Mouse (Mus musculus): Measurements from ENCODE around the gene F830045P16Rik. TPM values are rescaled to one million over a fixed set of nuclear protein-coding genes. Genes with fewer than 3 reads are reported as not detected.

F830045P16Rik gene
- 0.67 TPM in 1 of 3 replicates, not detected in the others for total RNA-seq (2017)

DNA sequence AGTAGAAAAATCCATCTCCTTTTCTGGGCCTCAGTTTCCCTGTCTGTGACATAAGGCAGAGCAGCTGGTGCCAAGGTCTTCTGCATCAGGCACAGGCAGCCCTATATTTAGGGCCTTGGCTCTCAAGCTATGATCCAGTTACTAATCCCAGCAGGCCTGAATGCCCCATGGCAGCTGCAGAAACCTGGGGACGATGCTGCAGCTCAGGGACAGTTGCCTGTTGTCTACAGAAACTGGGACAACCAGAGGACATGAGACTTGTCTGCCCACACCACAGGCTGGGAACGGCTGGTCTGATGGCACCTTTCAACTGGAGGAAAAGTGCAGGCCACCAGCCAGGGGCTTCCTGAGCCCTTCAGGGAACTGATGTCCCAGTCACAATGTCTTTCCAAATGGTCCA, at the start of gene F830045P16Rik:
F830045P16Rik (minus strand) TSS at position 226 of the 400 bp plus-strand sequence.
- no peak for ATAC-seq (replicated peaks; ENCODE audit: insufficient number of reproducible peaks, low FRiP score, low TSS enrichment, poor library complexity, severe bottlenecking)

DNA sequence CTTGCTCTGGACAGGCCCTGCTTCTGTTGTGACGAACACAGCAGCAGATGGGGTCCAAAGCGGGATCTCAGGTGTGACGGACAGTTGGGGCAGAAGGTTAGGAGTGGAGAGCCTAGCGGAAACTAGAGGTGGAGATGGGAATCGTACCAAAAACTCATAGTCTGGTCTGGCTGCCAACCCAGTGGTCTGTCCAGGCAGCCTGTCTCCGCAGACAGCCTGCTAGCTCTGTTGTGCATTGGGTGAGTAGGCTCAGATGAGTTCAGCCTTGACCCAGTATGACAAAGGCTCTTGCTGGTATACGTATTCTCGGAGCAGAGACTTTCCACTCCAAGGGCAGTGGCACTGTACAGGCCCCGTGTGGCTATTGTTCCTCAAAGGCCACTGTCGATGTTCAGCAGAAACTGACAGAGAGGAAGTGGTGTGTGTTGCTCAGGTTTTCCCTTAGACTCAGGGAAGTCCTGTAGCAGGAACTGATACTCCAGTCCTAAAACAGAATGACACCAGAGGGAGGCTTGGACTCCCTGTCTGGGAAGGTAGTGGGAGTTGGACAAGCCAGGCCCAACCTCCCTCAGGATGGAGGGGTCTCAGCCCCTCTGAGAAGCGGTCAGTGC, 49.6 kb upstream of the F830045P16Rik start:
- ATAC-seq (replicated peaks; ENCODE audit: insufficient number of reproducible peaks, low FRiP score, low TSS enrichment, poor library complexity, severe bottlenecking), result peak; percentile 94

DNA sequence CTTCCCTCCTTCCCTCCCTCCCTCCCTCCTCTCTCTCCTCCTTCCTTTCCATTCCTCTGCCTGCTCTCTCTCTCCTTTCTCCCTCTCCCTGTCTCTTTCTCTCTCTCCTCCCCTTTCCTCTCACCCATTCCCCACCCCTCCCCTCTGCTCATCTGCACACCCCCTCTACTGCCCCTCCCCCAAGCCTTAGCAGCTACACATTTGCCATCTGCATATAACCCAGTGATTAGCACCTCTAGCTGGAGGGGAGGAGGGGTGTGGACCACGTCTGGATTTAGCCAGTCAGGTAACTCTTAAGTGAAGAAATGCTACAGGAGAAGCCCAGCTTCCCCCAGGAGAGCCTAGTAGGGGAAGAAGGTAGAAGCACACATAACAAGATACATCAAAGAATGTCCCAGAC, 48.5 kb upstream of the F830045P16Rik start:
- ATAC-seq (replicated peaks; ENCODE audit: insufficient number of reproducible peaks, low FRiP score, low TSS enrichment, poor library complexity, severe bottlenecking), result no peak

DNA sequence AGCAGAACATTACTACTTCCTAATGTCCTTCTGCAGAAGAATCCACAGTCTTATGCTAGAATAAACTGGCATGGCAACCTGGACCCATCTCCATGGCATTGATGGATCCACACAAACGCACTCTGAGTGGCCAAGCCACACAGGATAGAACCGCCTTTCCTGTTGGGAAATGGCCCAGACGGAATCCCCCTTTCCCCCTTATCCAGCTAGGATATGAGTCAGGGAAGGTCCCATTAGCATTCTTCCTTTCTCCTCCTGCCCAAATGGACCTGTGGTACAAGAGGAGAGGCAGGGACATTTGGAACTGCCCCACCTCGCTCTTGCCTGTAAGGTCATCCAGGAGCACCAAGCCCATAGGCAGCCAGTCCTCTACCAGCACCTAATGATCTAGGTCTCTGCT, 45.9 kb upstream of the F830045P16Rik start:
- no peak for ATAC-seq (replicated peaks; ENCODE audit: insufficient number of reproducible peaks, low FRiP score, low TSS enrichment, poor library complexity, severe bottlenecking)

DNA sequence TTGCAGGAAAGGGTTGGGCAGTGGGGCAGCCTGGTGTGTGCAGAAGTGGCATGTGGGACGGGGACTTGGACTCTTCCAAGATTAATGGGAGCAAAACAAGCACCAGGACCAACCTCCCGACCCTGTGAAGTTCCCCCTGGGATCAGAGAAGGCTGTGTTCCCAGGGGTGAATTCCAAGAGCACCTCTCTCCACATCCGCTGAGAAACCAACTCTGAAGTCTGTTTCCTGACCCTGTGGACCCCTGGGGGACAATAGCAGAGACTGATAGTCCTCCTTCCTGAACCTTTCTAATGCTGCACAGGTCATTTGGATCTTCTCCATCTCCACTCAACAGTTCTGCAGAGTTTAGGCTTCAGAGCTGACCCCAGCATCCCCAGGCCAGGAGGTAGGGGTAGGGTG, 45.4 kb upstream of the F830045P16Rik start:
- no peak for ATAC-seq (replicated peaks; ENCODE audit: insufficient number of reproducible peaks, low FRiP score, low TSS enrichment, poor library complexity, severe bottlenecking)

DNA sequence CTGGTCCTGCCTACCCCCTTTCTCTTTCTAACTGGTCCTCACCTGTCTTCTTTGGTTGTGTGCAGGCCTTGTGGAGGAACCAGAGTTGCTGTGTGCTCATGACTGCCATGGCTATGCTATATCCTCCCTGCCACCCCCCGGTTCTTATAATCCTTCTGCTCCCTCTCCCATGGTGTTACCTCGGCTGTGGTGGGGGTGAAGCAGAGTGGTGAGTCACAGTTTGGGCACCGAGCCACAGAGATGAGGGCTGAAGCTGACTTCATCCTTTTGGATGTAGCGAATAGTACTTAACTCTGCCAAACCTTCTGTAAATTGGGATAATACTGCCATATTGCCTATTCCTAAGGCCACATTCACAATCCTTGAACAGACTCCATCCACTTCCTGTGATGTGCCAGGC, 44.3 kb upstream of the F830045P16Rik start:
- no peak for ATAC-seq (replicated peaks; ENCODE audit: insufficient number of reproducible peaks, low FRiP score, low TSS enrichment, poor library complexity, severe bottlenecking)

DNA sequence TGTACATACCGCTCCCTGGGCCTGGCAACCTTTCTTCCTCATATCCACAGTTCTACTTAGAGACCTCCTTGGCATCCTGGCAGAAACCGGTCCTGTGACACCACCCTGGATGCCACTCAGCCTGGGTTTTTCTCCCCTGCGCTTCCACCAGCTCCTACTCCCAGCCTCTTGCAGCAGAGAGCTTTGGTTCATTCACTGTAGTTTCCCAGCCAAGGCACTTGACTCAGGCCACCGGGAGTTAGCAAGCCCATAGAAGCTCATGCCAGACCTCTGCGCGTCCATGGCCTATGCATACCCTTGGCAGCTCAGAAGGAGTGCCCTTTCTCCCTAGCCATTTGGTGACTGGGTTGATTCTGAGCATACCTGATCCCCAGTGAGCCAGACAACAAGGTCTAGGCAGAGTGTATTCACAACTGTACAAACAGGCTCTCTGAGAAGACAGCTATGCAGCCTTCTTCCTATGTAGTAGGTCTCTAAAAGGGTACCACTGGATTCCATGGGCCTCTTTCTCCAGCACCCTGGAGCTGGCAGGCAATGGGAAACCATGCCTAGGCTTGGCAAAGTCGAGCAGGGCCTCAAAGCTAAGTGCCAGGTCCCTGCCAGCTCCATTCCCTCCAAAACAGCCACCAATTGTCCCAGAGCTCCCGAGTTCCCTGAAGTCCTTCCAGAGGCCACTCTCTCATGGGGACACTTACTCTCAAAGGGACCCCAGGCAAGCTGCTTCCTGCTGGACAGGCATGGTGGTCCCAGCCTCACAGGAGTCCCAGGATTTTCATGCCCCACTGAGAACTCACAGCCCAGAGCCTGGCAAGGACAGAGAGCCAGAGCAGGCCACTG, 40.4 kb upstream of the F830045P16Rik start:
- ATAC-seq (replicated peaks; ENCODE audit: insufficient number of reproducible peaks, low FRiP score, low TSS enrichment, poor library complexity, severe bottlenecking), result no peak

DNA sequence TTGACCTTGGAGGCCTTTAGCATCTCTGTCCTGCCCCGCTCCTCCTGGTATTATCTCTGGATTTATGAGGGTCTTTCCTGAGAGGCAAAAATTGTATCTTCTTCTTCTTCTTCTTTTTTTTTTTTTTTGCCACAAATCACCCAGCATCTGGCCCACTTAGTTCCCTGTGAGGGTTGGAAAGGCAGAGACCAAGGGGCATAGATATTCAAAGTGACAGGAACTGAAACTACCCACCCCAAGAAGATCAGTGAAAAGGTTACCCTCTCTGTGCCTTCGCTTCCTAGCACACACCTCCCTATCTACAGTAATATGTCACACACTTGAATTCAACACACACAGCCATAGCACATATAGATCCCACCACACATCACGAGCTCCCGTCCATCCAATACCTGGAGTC, 38.7 kb upstream of the F830045P16Rik start:
- peak; percentile 75 for ATAC-seq (replicated peaks; ENCODE audit: insufficient number of reproducible peaks, low FRiP score, low TSS enrichment, poor library complexity, severe bottlenecking)

DNA sequence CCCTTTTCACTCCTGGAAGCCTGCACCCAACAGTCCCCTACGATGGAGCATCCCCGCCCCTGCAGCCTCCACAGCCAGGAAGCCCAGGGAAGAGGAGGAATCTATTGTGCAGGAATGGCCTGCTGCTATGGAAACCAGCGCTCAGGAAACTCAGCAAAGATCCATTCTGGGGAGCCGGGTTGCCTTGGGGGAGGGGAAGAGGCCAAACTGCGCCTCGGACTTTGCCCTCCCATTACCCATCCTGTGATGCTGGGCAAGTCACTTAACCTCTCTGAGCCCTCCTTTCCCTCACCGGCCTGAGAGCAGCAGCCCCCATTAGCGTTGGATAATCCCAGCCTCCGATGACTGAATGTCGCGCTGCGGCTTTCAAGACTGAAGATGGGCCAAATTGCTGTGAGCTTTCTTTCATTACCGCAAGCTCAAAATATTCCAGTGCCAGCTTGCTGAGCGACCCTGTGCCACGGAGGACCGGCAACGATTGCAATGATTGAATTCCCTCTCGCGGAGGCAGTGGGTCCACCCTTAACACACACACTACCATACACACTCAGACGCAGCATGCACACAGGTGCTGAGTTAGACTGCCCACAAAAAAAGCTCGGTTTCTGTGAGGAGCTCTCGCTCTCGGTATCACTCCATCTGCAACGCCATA, 38.1 kb upstream of the F830045P16Rik start:
- no peak for ATAC-seq (replicated peaks; ENCODE audit: insufficient number of reproducible peaks, low FRiP score, low TSS enrichment, poor library complexity, severe bottlenecking)

DNA sequence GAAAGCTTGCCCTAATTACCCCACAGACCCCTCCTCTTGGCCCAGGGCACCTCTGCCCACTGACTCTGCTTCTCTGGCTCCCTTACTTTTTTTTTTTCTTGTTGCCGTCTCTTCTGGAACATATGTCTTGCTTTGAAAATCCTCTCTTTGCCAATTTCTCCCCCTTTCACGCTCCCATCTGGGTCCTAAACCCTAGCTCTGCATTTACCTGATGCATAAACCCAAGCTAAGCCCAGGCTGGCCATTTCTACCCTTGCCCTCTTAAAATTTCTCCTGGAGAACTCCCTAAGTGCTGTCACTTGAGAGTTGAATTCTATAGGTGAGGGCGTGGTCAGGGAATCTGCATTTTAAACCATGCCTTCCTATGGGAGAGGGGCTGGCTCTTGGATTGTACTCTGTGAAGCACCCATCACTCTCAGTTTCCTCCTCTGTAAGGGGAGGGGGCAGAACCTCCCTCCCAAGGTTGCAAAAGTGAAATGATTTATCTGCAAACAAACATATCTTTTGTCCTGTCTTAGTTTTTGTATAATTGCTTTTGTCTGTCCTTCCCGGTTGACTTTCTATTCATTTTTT, 37.4 kb upstream of the F830045P16Rik start:
- no peak for ATAC-seq (replicated peaks; ENCODE audit: insufficient number of reproducible peaks, low FRiP score, low TSS enrichment, poor library complexity, severe bottlenecking)

DNA sequence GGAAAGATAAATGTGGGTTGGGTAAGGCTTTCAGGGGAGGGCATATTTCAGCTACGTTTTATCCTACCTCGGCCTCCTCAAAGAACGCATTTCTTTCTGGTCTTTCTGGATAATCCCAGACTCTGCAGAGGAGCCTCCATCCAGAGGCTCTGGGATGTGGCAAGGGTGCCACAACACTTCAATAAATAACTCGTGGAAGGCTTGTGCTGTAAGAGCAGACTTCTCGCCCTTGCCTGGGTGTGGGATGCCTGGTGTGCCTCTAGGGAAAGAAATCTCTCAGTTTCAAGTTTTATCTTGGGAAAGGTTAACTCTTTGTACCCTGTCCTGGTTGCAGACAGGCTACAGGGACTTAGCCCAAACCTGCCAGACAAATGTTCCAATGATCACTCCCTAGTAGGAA, 33.2 kb upstream of the F830045P16Rik start:
- no peak for ATAC-seq (replicated peaks; ENCODE audit: insufficient number of reproducible peaks, low FRiP score, low TSS enrichment, poor library complexity, severe bottlenecking)

DNA sequence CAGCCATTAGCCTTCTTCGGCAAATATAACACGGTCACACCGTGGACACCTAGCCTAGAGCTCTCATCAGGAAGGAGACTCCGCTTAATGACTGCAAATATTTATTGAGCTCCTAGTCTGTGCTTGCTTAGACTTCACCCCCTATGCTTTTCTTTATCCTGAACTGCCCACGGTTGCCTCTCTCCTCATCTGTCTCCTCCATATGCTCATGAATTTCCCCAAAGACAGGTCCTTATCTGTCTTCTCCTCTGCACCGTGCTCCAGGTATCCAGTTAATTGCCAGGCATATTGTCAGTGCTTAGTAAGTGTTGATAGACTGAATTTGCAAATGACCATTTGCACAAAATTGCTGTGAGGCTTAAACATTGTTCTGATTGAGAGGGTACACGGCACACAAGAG, 32.7 kb upstream of the F830045P16Rik start:
- ATAC-seq (replicated peaks; ENCODE audit: insufficient number of reproducible peaks, low FRiP score, low TSS enrichment, poor library complexity, severe bottlenecking), result no peak

DNA sequence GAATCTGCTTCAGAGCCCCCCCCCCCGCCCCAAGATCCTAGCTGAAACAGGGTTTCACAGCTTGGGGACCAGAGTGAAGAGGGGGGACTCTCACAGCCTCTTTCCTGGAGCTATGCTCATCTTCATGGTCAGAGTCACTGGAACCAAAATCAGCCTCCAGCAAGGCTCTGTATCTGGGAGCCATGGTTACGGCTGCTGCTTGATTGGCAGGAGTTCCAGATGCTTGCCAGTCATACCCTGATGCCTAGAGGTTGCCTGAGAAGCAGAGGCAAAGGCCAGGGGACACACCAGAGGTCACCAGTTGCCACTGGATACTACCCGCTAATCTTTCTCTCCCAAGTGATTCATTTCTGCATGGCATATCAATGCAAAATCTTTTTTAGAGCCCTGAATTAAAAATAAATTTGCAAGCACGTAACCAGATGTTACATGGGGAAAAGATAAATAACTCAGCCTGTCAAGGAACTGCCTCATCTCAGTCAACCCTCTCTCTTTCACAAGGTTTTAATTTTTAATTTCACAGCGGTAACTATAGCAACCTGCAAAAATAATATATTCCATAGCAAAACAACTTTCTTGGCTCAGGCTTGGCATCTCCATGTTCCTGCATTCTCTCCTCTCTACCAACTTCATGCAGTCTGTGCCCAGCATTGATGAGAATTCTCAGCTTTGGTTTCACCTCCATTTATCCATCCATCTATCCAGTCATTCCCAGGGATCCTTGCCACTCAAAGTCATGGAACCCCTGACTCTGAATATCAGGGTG, 27.7 kb upstream of the F830045P16Rik start:
- no peak for ATAC-seq (replicated peaks; ENCODE audit: insufficient number of reproducible peaks, low FRiP score, low TSS enrichment, poor library complexity, severe bottlenecking)

DNA sequence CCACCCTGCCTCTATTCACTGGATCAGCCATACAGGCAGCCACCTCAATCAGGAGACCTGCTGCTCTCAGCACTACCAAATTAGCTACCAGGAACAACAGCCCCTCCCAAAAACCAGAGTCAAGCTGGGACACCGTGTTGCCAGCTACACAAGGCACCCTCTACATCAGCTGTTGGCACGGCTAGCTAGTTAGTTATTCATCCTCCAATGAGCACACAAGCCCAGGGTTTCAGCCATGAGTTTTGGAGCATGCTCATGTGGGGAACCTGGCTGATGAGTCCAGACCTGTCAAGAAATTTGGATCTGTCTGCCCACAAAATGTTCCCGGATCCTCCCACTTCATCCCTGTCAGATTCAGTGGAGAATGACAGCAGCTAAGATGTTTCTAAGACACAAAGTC, 25.4 kb upstream of the F830045P16Rik start:
- no peak for ATAC-seq (replicated peaks; ENCODE audit: insufficient number of reproducible peaks, low FRiP score, low TSS enrichment, poor library complexity, severe bottlenecking)

DNA sequence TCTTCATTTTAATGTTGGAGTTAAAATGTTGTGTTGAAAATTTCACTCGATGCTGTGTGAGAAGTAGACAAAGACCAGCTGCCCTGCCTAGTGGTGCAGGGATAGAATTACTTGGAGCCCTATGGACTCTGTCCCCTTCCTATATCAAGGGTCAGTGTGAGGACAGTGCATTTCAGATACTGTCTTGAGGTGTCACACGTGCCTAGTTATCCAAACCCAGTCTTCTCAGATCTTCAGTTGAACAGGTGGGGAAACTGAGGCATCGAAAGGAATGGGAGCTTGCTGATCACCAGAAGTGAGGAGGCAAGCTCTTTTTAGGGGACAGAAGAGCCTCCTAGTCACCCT, 22.4 kb upstream of the F830045P16Rik start:
- peak; percentile 10; the same call in 1 of the 2 replicates for ATAC-seq (replicated peaks; ENCODE audit: insufficient number of reproducible peaks, low FRiP score, low TSS enrichment, poor library complexity, severe bottlenecking)

DNA sequence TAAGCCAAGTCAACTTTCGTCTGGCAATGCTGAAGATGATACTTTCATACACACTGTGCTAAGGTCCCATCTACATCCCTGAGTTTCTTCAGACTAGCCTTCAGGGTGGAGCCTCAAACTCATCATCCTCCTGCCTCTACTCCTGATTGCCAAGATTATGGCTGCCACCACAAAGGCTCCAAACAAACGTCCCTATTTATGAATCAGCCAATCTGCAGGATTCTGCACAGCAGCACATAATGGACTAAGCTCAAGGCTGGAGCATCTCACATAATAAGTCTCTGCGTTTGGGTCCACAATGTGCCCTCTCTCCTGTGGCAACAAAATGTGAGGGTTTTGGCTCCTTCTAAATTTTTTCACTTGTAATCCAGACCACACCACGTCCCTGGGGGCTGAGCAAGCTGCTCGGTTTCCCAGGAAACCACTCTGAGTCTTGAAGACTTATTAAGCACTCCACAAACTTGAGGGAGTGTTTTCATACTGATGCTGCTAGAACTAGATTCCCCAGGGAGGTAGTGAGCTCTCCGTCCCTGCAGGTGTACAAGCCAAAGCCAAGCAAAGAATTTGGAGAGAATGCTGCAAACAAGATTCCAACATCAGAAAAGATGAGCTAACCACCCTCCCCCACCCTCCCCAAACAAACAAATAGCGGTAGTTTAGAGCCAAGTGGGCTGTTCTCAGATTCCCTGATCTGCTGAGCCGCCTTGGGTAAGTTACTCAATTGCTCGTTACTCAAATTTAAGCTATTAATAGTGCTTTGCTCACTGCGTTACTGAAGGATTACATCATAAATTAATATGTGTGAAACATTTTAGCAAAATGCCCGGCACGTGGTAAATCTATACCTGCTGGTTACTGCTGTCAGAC, 21.8 kb upstream of the F830045P16Rik start:
- peak; percentile 85 for ATAC-seq (replicated peaks; ENCODE audit: insufficient number of reproducible peaks, low FRiP score, low TSS enrichment, poor library complexity, severe bottlenecking)

DNA sequence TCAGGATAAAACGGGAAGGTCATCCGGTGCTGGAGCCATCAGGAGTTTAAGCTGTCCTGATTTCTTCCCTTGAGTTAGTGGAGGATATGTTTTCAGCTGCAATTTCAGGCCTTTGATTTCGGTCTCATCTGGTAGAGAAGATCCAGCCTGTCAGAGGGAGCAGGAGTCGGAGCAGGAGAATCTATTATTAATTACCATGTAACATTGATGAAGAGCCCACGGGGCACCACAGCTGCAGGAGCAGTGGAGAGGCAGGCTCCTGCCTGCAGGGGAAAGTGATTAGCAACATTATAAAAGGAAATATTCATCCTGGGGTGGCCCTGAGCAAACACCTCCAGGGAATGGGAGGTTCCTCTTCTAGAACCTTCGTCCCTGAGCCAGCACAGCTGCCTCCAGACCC, 19.7 kb upstream of the F830045P16Rik start:
- no peak for ATAC-seq (replicated peaks; ENCODE audit: insufficient number of reproducible peaks, low FRiP score, low TSS enrichment, poor library complexity, severe bottlenecking)

DNA sequence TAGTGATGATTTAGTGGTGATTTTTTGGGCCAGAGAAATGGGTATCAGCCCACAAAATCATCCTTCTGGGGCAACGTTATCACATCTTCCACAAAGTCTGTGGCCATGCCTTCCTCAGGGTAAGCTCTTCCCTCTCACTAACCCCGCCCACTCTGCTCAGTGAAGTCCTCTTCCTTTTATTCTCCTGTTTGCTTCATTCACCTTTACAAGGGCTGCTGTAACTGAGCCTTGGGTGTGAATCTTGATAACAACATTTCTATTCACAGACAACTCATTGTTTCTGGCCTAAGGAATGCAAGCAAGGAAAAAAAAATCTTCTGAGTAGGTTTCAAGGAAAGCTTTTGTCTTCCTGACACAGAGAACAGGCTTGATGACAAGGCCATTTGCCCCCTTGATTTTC, 14.4 kb upstream of the F830045P16Rik start:
- ATAC-seq (replicated peaks; ENCODE audit: insufficient number of reproducible peaks, low FRiP score, low TSS enrichment, poor library complexity, severe bottlenecking), result no peak
